Mouse (Mus musculus) spleen, postnatal 4 days (tissue): ENCODE data around the gene C530008M17Rik.
A peak's percentile ranks its signal among the peaks of the same experiment; 100 is the strongest.

Experiments
- DNase-seq, 2 experiments: peaks; one replicate each; pipeline ENCODE4 v3.0.0; 2022; ENCODE audit warnings: low spot score in 2 of 2

C530008M17Rik gene

DNA sequence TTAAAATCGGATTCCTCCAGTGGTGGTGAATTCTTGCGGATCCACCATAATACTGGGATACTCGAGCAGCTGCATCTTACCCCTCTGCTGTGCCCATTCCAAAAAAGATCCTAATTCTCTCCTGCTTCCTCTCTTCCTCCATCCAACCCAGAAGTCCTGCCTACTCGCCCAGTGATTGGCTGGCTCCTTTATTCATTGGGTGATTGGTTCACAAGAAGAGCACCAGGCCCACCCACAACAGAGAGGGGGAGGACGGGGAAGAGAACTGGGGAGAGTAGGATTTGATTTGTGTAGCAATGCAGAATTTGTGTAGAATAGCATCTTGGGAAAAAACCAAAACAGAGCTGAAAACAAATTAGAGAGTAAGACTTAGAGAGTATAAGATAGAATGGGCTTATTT lies 180.7 kb downstream of the C530008M17Rik start:
- no peak for DNase-seq

DNA sequence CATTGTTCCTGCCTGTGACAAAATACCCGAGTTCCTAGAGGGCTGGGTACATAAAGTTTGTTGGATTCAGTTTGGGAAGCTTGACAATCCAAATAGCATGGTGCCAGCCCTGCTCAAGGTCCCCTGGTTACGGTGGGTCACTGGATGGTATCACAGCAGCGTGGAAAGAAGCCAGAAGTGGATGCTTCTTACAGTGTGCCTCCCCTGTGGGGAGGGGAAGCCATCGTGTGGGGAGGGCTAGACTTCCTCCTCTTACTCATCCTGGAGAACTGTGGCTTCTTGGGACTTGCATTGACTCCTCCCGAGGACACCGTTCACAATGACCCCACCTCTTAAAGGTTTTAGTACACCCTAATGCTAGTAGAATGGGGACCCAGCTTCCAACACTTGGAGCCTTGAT lies 183.5 kb downstream of the C530008M17Rik start:
- no peak for DNase-seq

DNA sequence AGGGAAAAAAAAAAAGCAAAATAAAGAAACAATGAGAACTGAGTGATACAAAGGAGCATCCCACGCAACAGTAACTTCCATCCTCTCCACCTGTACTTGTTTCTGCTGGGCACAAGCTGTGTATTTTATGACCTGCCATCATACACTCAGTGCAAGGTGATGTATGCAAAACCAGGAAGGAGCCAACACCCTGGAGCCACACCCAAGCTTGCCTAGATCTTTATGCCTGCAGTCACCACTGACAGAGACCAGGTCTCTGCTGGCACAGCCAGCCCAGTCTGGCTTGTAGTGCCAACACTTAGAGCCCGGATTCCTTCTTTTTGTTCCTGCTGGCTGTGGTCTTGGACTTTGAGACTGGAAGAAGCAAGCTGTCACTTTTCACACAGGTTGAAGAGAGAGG lies 185.5 kb downstream of the C530008M17Rik start:
- no peak for DNase-seq

DNA sequence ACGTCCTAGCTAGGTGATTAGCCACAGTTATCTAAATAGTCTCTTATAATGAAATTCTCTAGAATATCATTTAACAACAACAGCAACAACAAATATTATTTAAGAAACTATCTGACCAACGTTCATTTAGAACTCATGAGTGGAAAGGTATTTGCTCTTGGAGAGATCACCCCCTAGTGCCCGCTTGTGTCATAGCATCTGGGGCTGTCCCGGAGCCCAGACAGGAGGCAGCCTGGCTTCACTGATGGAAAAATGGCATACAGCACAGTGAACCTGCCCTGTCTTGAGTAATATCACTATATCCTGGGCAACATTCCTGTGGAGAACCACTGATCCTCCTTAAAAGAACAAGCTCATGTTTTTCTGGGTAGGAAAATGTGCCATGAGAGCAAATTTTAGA lies 187.1 kb downstream of the C530008M17Rik start:
- DNase-seq: peak; percentile 70 to 84

DNA sequence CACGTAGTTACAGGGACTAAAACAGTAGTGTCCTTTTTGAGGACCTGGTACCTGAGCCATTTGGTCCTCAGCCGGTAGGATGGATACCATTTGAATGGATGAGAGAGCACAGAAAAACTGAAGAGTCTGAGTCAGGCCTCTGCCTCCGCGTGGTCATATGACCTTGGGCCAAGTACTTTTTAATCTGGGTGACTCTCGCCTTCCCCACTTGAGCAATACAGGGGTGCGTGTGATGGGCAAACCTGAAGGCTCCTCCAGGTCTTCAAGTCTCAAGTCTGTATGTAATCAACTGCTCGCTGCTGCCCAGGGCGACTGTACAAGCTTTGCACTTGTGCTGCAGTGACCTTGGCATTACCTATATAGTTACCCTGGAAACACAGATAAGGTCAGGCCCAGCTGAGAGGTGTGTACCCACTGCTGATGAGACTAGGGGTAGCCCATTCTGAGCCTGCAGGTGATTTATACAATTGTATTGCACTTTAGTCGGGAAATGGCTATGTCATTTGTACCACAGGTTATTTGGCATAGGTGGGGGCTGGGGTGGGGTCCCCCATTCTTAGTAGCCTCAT lies 187.6 kb downstream of the C530008M17Rik start:
- DNase-seq: no peak

DNA sequence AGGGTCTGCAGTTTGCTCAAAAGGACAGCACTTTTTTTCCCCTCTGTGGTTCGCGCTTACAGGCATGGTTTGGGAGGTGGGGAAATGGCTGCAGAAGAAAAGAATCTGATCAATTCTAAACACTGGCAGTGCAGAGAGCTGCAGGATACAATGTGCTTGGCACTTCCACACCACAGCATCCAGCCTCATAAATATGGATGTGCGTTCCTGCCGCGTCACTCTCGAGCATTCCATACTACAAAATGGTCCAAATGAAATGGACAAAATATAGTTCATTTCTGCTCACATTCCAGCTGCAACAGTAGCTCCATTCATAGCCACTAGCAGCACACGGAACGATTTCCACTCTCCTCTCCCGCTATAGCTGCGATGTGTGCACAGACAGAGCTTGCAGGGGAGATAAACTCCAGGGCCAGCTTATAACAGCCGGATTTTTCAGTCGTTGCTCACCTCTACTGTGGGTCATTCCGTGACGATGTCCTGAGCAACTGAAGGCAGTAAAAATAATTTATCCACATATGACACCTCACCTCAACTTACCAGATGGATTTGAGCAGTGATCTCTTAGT lies 188.4 kb downstream of the C530008M17Rik start:
- DNase-seq: no peak

DNA sequence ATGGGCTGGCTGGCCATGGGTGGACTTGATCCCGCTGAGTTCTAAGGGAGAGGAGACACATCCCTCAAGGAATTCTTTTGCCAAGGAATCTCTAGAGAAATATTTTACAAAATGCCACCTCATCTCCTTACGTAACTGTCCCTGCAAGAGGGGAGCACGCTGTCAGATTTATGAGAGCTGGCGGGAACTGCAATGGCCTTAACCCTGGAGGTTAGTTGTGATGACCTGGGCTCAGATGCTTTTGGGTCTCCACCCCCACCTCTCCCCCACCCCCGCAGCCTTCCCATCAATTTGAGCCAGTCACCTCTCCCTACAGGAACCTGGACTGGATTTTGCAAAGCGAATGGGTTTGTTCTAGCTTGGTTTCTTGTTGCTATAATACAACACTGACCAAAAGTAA lies 190.8 kb downstream of the C530008M17Rik start:
- no peak for DNase-seq

DNA sequence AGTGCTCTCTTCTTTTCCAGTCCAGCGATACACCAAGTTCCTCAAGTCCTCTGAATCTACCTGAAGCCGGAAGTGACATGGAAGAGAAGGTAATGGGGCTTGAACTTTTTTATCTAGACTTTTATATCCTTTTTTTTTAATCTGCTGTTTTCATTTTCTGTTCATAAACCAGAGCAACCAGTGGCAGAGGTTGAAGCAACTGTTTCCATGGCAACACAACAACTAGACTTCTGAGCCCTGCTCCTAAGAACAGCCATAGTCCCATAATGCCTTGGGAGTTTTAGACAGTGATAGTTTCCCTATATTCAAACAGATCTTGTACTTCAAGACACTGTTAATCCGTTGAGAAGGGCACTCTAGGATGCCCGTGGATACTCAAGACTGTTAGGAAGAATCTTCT lies 195.0 kb downstream of the C530008M17Rik start:
- no peak for DNase-seq

DNA sequence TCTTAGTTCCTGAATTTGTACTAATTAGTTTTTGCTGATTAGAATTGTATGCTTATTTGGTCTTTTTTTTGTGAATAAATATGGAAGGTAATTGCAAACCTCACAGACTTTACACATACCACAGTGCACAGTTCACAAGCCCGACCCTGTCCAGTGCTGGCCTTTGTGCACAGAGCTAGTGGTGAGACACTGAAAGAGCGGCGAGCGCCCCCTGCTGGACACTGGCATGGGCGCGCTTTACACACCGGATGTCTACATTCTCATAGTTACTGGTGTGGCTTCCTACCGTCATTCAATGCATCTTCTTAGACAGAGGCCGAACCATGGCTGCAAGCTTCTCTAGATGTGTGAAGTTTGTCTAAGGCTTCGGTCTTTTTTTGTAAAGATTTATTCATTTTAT lies 197.2 kb downstream of the C530008M17Rik start:
- DNase-seq: peak; percentile 74 to 93

DNA sequence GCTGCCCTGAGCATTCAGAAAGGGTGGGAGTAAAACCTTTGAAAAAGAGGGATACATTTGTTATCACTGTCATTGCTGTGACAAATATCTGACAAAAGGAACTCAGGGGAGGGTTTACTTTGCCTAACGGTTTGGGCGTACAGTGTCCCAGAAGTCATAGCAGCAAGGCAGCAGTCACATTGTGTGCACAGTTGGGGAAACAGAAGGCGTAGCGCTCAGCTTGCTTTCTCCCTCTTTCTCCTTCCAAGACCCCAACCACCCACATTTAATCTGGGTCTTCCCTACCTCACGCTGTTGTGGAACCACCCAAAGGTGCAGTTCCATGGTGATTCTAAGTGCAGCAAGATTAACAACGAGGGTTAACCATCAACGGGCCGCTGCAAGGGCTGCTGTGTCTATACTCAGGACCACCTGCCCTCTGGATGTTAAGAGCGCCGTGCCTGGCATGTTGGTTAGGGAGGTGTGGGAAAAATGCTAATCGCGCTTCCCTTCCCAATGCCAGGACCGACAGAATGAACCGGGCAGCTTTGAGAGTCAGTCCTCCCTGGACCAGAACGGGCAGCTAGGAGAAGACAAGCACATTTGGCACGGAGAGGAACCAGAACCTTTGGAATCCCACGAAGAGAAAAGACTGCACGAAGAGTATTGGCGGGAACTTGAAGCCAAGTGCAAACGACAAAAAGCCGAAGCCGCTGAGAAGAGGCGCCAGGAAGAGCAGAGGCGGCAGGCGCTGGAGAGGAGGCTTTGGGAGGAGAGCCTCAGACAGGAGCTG lies 199.7 kb downstream of the C530008M17Rik start:
- DNase-seq: no peak

DNA sequence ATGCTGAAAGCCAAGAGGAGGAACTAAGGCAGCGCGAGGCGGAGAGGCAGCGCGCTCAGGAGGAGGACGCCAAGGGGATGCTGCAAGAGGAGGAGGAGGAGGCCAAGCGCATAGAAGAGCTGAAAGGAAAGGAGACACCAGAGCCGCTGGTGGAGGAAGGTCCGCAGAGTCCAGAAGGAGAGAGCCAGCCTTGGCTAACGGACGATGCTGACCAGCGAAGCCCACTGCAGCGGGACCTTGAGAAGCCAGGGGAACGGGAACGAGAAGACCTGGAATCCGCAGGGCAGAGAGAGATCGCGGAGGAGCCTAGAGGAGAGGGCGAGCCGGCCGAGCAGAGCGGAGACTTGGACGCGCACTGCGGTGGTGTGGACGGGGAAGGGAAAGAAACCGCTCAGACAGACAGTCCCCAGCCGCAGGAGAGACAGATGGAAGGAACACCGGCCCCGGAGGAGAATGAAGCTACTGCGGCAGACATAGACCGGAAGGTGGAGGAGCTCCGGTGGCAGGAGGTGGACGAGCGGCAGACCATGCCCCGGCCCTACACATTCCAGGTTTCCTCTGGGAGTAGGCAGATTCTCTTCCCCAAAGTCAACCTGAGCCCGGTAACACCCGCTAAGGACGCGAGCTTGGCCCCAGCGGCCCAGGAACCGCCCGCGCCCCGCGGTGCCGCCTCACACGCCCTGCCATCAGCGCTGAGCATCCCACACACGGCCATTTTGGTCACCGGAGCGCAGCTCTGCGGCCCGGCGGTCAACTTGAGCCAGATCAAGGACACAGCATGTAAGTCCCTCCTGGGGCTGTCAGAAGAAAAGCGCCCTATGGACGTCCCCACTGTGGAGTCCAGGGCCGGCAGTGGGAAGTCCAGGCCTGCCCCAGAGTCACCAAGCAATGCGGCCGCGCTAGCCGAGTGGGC lies 201.0 kb downstream of the C530008M17Rik start:
- DNase-seq: no peak

DNA sequence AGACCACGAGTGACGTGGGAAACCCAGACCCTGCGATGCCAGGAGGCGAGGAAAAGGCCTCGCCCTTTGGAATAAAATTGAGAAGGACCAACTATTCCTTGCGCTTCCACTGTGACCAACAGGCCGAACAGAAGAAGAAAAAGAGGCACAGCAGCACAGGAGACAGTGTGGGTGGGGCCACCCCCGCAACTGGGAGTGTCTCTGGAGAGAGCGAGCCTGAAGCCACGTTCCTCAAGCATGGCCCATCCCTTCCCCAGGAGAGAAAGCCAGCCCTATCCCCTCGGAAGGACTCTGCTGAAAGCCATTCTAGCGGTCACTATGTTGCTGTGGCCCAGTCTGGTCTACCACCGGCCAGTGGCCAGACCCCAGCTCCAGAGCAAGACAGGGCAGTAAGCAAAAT lies 202.1 kb downstream of the C530008M17Rik start:
- DNase-seq: no peak

DNA sequence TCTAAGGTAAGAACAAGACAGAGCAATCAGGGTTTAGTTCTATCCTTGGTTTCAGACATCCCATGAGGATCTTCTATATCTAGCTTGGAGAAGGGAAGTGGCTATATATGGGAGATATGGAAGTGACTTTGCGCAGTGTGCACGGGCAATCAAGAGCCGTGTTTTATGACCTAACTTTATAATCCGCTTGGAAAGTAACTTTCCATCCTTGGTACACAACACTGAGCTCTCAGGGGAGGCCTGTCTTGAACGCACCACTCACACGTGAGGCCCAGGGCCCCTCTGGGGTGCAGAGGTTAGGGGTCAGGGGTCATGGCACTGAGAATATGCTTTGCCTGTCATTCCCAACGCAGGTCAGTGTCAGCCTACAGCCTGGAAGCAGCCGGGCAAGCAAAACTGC lies 210.5 kb downstream of the C530008M17Rik start:
- no peak for DNase-seq

DNA sequence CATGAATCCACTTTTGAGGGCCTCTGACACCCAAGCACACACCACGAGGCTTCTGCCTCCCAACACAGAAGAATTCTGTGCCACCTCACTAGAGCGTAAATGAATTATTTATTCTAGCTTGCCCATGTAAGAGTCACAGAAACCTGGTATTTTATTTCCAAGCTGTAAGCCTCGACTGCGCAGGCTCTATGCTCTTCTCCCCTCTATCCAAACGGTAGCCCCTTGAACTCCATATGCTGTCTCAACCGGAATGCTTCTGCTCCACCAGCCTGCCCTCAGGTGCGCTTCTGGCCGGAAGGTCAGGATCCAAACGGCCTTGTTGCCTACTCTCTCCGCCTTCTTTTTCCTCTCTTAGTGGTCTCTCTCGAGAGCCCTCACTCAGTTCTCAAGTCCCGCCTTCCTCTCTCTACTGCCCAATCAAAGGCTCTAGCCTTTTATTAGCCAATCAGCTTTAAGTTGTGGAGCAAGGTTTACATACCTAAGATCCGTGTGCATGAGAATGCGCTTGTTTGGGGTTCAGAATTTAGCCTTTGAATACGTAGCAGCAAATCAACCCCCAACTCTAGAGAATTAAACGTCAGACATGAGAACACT lies 212.5 kb downstream of the C530008M17Rik start:
- no peak for DNase-seq

DNA sequence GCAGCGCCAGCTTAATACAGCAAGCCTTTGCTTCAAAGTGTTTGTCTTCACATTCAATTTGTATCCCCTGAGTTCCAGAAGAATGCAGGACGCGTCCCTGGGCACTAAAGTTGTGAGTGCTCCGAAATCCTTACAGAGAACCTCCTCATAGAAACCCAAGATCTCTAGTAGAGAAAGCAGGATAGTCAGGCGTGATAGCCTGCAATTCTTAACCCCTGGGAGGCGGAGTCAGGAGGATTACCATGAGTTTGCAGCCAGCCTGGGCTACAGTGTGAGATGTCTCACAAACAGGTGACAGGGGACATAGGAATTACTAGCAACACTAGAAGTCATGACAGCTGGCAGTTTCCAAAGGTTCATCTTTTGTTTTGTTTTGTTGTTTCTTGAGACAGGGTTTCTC lies 213.2 kb downstream of the C530008M17Rik start:
- DNase-seq: no peak

DNA sequence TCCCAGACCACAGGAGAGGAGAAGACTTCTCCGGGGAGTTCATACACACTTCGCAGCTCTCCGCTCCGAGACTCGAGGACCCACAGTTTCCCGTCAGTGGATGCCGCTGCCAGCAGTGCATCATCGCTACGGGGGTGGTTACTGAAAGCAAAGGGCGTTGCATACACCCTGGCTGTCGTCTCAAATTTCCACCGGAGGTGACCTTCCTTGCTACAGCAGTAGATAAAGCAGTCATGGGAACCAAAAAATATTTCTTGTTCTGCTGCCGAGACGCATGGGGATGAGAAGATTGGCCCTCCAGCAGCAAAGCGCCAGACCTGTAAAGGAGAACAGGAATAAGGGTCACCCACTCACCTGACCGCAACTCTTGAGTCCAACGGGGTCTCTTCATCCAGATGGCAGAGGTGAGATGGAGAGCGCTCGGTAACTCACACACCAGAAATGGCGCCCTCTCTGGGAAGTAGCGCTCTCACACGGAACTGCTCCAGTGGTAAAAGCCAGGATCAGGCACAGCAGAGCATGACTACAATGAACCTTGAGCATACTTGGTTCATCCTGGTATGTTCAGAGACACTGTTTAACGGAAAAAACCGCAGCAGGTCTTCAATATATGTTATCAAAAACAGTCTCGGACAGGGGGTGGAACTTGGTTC lies 219.9 kb downstream of the C530008M17Rik start:
- DNase-seq: no peak

DNA sequence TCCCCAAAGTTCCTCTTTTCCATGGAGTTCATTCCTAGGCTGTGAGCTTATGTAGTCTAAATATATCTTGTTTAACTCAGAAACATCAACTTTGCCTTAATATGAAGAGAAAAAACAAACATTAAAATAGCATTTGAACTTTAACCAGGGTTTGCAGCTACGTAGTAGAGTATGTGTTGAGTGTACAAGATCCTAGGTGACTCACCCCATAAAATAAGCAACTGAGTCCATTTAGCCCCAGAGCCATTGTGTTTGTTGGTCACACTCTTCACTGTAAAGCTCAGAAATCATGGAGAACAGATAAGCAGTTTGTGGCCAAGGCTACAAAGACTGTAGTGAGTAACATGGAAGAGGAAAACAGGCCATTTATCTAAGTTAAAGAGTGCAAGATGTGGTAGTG lies 227.8 kb downstream of the C530008M17Rik start:
- no peak for DNase-seq

DNA sequence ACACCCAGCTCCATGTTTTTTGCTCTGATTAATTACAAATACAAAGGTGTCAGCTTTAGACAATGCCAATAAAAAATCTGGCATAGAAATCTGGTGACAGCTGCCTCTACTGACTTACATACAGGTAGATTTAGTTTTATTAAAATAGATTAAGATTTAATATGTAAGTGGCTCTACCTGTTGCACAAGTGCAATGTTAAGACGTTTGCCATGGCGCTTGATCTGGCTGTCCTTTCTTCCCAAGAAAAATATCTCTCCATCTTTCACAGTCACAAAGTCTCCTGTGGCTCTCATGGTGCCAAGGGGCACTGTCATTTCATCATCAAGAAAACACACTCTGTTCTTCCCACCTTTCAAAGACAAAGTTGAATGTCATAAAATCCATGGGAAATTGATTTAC lies 230.7 kb downstream of the C530008M17Rik start:
- DNase-seq: no peak

DNA sequence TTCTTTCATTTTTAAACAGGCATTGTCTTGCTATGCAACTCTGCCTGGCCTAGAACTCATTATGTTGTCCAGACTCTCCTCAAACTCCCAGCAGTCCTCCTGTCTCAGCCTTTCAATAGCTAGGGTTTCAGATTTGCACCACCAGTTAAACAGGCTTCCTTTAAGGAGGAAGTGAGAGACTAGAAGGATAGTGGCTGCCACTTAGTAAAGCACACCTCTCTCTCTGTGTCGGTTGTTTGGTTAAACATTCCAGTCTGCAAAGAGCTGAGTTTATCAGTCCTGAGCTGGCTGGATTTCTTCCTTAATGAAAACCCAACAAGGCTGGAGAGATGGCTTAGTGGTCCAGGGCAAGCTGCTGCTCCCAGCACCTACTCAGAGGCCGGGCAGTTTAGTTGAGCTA lies 236.3 kb downstream of the C530008M17Rik start:
- no peak for DNase-seq

DNA sequence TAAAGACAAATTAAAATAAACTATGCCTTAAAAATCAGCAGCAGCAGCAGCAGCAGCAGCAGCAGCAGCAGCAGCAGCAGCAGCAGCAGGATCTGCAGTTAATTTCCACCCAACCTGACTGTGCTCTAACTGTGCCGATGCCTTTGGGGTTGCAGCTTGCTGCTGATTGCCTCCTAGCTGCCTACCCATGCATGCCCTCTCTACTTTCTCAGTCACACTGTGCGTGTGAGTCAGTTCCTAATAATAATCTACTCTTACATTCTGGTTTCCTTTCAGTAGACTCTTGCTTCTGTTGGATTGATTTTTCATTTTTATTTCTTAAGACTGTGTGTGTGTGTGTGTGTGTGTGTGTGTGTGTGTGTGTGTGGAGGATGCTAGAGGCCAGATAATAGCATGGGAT lies 236.8 kb downstream of the C530008M17Rik start:
- no peak for DNase-seq

DNA sequence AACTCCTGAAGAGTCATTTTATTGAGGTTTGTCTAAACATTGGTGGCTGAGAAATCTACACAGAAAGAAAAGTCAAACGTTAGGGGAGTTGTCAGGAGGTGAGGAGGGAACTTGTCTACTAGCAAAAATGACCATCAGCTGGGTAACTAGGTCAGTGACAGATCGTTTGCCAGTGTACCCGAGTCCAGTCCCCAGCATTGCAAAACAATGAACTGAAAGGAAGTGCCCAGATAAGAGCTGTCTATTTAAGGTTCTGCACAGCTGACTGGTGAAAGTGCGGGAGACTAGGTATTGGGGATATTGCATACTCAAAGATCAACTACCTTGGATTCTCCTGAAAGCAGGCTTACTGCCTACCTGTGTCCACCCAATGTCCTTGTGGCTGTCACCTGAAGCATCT lies 245.8 kb downstream of the C530008M17Rik start:
- DNase-seq: no peak
